Mouse (Mus musculus) megakaryocyte progenitor cell, adult 5-6 weeks (primary cell): ENCODE data around the gene Fbrs. TPM values are rescaled to one million over a fixed set of nuclear protein-coding genes. Genes with fewer than 3 reads are reported as not detected.
A peak's percentile ranks its signal among the peaks of the same experiment; 100 is the strongest.
"Not testable (repeated sequence)": the region's sequence is repeated elsewhere in the genome, so short reads cannot be mapped to it uniquely, and the experiment has no call there.

Experiments
- ATAC-seq: replicated peaks from 2 replicates; pipeline ENCODE4 v1.8.0; 2016; ENCODE audit warnings: mild to moderate bottlenecking, moderate TSS enrichment, inconsistent platforms; ENCODE audit not compliant: poor library complexity
- total RNA-seq, 2 experiments: library from RNA; stranded (forward) in 1 of 2; stranded (reverse) in 1 of 2; fragments of 157-497, 149-512 nt in 1 of 2; fragments of 200-1000 nt in 1 of 2; gene quantifications; 2 replicates each; pipeline versions ENCODE4 v1.2.3 to v1.2.4; 2015 to 2017

The Fbrs gene
- 90.7 and 101 TPM in 2 replicates for total RNA-seq (2015)
- total RNA-seq (2017) = 19.5 and 20.0 TPM in 2 replicates

DNA sequence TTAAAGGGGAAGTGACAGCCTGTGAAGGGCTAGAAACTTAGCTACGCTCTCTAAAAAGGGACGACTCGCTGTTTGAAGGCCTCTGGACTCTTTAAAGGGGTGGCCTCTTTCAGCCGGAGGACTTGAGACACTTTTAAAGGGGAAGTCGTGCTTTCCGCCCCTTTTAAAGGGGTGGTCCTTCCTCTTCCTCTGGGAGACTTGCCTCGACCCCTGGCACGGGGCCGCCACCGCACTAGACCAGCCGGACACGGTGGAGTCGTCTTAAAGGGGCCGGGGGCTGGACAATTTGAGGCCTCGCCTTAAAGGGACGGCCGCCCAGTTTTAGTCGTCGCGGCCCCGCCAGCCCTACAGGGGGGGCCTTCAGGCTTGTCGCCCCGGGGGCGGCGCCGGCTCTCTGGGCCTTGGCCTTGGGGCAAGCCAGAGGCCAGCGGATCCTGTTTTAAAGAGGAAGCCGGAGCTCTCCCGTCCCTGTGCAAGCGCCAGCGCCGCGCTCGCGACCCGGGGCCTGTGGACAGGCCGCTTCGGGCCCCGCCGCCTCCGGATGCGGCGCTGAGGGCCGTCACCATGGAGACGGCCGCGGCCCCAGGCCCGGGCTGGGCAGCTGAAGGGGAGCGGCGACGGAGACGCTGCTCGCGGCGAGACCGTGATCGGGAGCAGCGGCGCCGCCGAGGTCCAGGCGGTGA is at the start of gene Fbrs:
Fbrs (plus strand) TSS at position 565 of the 683 bp plus-strand sequence.
- peak; percentile 44 for ATAC-seq

DNA sequence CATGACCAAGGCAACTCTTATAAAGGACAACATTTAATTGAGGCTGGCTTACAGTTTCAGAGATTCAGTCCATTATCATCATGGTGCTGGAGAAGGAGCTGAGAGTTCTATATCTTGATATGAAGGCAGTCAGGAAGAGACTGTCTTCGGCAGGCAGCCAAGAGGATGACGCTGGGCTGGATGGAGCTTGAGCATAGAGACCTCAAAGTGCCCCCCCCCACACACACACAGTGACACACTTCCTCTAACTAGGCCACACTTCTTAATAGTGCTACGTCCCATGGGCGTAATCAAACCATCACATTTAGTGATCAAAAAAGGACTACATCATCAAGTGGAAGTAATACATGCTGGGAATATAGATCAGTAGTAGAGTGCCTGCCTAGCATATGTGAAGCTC is 43.8 kb upstream of the Fbrs start:
- no peak for ATAC-seq

DNA sequence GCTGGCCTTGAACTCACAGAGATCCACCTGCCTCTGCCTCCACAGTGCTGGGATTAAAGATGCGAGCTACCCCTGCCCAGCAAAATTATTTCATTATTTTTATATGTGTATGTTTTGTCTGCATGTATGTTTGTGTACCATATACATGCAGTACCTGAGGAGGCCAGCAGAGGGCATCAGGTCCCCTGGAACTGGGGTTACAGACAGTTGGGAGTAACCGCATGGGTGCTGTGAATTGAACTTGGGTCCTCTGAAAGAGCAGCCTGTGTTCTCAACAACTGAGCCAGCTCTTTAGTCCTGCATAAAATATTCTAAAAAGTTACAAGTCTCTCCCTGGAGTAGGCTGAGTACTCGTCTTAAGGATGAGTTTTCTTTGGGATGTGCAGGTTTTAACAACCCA is 41.3 kb upstream of the Fbrs start:
- no peak; the same call in 1 of the 2 replicates for ATAC-seq

DNA sequence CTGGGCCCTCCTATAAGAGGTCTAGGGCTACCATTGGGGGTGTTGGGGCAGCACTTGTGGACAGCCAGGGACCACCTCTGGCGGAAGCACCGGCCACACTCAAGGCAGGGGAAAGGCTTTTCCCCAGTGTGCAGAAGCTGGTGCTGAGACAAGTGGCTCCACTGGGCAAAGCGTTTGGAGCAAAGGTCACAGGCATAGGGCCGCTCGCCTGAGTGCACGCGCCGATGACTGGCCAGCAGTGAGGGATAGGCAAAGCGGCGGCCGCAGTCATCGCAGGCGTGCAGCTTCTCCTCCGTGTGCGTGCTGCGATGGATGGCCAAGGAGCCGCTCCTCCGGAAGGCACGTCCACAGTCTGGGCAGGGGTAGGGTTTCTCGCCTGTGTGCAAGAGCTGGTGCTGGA is 35.0 kb upstream of the Fbrs start:
- no peak for ATAC-seq

DNA sequence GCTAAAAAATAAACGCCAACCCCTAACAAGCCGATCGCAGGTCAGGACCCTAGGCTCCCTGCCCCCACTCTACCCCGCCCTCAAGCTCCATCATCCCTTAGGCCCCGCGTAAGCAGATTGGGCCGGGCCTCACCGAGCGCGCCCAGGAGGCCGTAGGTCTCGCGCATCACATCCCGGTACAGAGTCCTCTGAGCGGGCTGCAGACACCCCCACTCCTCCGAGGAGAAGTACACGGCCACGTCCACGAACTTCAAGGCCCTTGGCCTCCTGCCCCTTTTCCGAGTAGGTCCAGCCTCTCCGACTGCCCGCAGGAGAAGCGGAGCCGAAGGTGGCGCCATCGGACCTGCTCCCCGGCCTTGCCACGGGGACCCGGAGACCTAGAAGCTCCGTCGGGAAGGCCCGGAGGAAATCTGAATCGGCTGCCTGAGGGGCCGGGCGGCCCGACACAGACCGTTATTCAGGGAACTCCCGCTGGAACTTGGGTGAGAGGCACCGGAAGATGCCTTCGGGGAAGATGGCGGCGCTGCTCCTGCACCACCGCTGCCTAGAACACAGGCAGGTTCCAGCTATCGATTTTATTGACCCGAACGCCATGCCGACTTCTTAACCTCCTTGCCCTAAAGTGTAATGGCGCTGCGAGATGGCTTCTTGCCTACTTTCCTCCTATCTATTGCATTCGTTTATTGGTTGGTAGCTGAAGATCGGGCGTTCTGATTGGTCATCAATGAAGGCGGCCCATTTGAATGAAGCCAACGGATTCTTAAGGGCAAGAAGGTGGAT is 30.3 kb upstream of the Fbrs start, which contains the start of gene Zfp689:
Zfp689 (minus strand) TSS at position 638 of the 780 bp plus-strand sequence.
- ATAC-seq = peak; percentile 96

DNA sequence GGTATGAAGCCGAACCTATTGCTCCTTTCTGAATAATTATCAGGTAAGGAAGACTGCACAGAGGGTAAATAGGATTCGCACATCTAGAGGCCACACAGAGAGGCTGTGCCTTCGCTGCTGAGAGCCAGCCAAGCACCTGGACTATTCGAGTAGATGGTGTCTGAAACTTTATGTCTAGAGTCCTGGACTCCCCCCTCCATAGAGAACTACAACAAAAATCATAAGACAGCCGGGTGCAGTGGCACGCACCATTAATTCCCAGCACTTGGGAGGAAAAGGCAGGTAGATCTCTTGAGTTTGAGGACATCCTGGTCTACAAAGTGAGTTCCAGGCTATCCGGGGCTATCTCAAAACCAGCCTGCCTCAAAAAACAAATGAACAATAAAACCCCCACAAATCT is 29.0 kb upstream of the Fbrs start:
- no peak for ATAC-seq

DNA sequence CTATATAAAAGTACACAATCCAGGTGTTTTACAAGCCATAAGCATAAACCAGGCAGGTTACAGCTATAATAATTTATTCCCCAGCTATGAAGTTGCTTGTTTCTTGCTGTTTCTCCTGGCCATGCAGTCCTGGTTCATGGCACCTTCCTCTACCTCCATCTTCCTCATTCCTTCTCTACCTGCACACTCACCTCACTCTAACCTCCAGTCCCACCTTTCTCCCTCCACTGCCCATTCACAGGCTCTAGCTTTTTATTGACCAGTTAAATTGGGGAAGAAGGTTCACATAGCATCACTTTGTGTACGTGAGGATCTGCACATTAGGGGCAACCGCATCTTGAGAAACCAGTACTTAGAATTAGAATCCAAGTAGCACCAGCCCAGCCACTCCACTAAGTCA is 25.9 kb upstream of the Fbrs start:
- ATAC-seq = no peak

DNA sequence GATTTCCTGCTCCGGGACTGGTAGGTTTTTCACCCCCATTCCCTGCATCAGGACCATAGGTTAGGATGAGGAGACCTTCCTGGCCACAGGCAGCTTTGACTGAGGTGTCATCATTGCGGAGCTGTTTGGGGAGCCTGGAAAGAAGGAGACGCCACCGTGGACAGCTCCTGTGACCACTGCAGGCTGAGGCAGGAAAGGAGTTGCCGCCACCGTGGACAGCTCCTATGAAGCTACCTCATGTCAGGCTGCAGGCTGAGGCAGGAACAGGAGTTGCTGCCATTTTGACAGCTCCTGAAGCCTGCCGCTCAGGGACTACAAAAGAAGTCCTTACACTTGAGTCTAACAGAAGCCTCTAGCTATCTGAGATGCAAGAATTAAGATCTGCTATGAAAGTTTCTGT is 24.1 kb upstream of the Fbrs start:
- no peak for ATAC-seq

DNA sequence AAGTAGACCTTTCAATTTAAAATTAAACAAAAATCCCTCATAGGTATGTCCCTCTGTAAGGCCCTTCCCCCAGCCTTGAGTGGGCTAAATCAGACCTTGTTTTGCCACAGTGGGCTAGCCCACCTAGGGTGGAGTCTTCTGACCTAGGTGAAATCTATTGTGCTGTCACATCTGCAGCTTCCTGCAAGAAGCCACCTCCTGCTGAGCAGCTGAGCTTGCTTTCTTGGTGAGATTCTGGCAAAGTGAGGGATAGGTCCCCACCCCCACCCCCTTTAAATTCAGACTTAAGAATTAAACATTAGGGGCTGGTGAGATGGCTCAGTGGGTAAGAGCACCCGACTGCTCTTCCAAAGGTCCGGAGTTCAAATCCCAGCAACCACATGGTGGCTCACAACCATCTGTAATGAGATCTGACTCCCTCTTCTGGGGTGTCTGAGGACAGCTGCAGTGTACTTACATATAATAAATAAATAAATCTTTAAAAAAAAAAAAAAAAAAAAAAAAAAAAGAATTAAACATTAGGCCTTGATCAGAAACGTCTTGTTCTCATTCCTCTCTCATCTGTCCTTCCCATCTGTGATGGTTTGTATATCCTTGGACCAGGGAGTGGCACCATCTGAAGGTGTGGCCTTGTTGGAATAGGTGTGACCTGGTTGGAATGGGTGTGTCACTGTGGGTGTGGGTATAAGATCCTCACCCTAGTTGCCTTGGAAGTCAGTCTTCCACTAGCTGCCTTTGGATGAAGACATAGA is 20.5 kb upstream of the Fbrs start:
- not testable (repeated sequence) for ATAC-seq

DNA sequence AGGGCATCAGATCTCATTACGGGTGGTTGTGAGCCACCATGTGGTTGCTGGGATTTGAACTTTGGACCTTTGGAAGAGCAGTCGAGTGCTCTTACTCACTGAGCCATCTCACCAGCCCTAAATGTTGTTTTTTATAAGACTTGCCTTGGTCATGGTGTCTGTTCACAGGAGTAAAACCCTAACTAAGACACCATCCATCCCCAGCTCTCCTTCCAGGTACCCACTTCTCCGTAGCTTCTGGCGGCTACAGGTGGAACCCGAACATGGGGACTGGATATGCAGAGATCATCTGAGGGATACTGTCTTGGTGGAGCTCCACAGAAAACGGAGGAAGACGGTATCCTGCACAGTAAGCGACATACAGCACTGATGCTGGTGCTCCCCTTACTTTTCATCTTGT is 19.7 kb upstream of the Fbrs start, which contains the start of gene Prr14:
Prr14 (plus strand) TSS at position 301 of the 400 bp plus-strand sequence.
- not testable (repeated sequence) for ATAC-seq

DNA sequence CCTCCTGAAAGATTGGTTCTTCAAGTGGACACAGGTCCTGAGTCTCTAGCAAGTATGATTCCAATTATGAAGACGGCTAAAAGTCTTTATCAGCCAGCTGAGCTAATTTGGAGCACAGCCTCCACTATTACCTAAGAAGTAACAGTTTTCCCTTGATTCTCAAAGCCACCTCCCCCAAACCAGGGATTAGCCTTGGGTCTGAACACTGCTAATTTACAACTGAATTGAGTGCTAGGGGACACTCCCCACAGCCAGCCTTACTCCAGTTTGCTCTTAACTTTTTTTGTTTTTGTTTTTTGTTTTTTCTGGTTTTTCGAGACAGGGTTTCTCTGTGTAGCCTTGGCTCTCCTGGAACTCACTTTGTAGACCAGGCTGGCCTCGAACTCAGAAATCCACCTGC is 13.8 kb upstream of the Fbrs start:
- ATAC-seq = no peak

DNA sequence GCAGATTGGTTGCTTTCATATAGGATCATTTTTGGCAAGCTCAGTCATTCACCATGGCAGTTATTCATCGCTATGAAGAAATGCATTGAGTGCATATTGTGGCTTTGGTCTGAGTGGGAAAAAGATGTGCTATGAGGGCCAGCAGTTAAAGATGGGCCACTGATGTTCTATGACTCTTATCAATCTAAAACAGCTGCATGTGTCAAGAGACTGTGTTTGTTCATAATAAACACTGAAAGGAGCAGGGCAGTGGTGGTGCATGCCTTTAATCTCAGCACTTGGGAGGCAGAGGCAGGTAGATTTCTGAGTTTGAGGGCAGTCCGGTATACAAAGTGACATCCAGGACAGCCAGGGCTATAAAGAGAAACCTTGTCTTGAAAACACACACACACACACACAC is 13.3 kb upstream of the Fbrs start:
- peak; percentile 37 for ATAC-seq

DNA sequence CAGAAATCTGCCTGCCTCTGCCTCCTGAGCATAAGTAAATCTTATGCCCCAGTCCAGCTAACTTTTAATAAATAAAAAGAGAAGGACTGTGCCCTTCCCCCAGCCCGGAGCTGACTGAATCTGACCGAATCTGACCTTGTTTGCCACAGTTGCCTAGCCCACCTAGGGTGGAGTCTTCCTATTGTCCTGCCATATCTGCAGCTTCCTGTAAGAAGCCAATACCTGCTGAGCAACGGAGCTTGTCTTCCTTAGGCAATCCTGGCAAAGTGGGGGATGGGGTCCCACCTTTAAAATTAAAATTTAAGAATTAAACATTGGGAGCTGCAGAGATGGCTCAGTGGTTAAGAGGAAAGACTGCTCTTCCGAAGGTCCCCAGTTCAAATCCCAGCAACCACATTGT is 12.4 kb upstream of the Fbrs start:
- no peak for ATAC-seq

DNA sequence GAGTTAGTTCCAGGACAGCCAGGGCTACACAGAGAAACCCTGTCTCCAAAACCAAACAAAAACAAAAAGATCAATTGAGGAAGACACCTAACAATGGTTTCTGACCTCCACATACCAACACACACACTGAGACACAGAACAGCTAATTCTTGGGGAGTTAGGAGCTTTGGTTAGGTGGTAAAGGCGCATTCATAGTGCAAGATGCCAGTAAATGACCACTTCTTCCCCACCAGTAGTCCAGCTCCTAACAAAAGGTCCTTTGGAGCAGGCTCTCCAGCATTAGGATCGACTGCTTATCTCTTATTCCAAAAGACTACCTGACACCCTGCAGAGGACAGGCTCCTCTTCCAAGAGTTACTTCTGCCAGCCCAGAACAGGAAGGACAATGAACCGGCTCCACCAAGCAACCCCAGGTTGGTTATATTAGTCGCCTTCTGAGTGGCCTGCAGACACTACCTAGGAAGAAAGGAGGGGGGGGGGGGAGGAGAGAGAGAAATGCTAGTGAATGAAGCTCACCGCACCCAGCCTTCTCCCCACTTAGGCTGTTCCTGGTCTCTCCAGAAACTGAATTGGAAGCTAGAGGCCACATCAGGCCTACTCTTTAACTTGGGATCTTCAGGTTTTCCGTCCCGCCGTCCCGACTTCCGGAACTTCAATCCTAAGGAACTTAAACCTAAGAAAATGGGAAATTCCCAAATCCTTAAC is 8.8 kb upstream of the Fbrs start:
- ATAC-seq = peak; percentile 12; the same call in 1 of the 2 replicates

DNA sequence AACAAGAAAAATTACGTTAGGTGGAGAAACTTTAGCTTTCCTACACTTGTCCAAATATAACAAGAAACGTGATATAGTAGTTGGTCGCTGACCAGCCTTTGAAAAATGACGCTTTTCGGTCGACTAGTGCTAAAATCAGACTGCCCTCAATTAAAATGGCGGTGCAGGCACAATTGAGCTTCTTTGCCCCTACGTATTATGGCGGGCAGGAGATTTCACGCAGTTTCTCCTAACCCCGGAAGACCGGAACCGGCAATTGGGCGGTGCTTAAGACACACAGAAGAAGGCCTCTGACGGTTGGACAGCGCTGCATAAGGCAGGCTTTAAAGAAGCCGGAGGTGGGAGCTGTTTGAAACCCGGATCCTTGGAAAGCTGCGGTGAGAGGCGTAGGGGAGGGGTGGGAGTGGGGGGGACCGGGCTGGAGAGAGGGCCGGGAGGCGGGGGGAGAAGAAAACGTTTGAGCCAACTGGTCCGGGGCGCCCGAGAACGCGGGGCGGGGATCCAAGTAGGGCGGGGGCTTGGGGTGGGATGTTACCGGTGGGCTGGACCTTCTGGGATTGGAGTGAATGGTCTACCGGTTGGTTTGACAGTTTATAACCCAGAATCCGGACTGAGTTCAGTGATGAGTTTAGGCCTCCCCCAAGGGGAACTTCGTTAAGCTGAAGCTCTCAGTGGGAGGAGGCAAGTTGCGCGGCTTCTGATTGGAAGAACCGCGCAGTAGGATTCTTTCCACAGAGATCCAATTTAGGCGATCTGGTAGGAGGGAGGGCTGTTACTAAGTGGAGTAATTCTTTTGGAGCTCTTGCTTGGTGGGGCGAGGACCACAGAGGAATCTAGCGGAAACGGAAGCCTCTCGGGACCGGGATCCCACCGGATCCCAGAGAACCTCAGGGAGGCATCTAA is 8.0 kb upstream of the Fbrs start:
- peak; percentile 81 for ATAC-seq

DNA sequence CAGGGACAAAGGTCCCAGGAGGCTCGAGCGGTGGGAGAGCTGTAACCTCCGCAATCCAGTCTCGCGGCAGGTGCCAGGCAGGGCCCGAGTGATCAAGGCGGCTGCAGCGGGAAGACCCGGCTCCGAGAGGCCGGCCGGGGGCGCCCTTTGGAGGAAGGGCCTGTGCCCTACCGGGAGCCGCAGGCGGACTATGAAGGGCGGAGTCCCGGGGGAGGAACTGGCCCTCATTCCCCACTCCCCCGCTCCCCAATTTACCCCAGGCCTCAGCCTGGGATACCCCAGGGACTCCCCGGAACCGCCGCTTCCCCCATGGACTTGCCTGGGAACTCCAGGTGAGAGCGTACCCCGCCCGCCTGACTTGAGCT is 7.4 kb upstream of the Fbrs start:
- peak; percentile 37 for ATAC-seq

DNA sequence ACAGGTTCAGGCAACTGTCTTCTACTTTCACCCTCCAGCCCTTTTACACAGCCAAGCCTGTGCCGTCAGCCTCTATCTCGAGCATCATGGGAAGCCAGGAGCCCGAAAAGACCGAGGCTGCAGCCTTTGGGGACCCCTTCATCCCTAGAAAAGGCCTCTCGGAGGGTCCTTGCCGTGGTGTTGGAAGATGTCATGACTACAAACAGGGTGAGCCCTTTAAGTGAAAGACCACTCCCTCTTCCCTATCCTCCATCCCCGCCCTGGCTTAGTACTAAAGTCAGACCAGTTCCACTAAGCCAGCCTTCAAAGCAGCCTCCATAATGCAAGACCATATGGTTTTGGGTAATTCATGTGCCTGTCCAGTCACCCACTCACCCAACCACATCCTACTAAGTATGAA is 6.9 kb upstream of the Fbrs start:
- no peak for ATAC-seq

DNA sequence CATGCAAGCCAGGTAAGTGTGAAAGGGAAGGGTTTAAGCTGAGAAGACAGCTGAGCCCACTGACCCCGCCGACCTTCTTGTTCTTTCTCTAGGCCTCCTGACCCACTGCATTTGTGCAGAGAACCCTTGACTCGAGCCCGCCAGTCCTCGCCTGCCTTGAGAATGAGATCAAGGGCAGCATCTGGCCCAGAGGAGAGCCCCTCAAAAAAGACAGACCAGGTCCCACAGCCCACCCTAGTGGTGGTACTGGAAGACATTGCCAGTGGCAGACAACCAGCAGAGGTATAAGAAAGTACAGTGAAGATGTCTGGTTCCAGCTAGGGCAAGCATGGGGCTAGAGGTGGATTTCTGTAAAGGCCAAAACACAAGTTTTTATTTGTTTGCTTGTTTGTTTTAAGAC is 5.3 kb upstream of the Fbrs start:
- ATAC-seq = no peak

DNA sequence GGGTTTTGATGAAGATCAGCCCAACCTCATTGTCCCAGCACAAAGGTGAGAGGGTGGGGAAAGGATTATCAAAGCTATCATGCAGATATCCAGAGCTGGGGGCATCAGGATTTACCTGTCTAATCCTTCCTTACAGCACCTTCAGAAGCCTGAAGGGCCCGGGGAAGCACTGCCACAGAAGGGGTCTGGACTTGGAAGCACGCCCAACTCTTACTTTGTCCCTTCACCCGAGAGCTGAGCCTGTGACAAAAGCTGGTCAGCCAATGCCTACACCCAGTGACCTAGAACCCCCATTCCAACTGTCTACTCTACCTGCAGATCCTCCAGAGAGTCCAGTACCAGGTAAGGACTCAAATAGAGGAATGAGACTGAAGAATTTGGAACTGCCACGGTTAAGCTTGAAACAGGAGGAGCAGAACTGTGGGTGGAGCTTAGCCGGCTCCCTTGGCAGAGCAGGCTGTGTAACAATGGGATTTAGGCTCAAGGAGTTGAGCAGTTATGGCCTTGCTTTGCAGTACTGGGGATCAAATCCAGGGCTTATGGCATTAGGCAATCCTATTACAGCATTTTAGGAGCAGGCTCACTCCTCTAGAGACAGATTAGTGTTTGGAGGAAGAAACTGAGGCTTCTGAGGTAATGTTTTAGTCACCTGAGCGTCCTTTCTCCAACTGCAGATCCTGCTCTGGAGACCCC is 4.5 kb upstream of the Fbrs start:
- ATAC-seq = no peak
